Comparison of ENCODE assay signal across 8 mouse cellular contexts in the genomic region with DNA sequence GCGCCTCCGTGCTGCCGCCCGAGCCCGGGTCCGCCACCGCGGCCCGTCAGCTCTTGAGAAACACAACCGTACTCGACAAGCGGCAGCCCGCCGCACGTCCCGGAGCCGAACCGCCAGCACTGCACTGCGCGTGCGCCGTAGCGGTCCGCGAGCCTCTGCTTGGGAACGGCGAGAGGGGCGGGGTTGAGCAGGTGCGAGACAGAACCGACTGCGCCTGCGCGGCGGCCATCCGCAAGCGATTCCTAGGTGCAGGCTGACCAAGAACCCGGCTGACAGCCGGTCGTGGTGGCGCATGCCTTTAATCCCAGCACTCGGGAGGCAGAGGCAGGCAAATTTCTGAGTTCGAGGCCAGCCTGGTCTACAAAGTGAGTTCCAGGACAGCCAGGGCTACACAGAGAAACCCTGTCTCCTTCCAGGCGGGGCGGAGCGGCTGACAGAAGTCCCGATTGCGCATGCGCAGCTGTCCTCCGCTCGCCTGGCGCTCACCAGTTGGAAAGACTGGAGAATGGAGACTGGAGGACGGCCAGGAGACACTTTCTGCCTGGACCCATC. TPM values are rescaled to one million over a fixed set of nuclear protein-coding genes. Genes with fewer than 3 reads are reported as not detected.
DNase-seq lines count a peak whose midpoint lies in the region; ATAC-seq and TF ChIP-seq lines count a peak whose summit lies in the region.

A gene (minus strand): TSS at position 126 of the 552 bp plus-strand sequence.

- peak; percentile 91 for DNase-seq in c-Kit-positive CD71-positive TER-119-positive erythroid progenitor cells, embryonic 14.5 days (ENCODE audit: low spot score)
- peak; percentile 96 for DNase-seq in heart, postnatal 0 days (ENCODE audit: low spot score)
- peak; percentile 98 to 99 for DNase-seq in kidney, postnatal 4 days

- H3K9me3 ChIP-seq in E14TG2a.4 (ENCODE audit: low read length): peaks cover 5% of the 10 kb centered on the region; the same call in 1 of the 2 replicates
- H3K9me3 ChIP-seq in forebrain, embryonic 12.5 days: no peaks in the 10 kb centered on the region
- no peaks in the 10 kb centered on the region for H3K9me3 ChIP-seq in heart, postnatal 0 days (replicated peaks; ENCODE audit: control insufficient read depth, low read length)
- H3K9me3 ChIP-seq in liver, embryonic 16.5 days (replicated peaks; ENCODE audit: control insufficient read depth, low read length): no peaks in the 10 kb centered on the region
- no peaks in the 10 kb centered on the region for H3K9me3 ChIP-seq in neural tube, embryonic 13.5 days

- no peak for TF ChIP-seq EP300 in heart, postnatal 0 days (IDR thresholded peaks at IDR 0.05; ENCODE audit: low read depth)

- peak within 1 kb of the TSS; percentile 85 for H3K4me3 ChIP-seq in E14TG2a.4 (replicated peaks; ENCODE audit: low read length)
- peak within 1 kb of the TSS; percentile 87 for H3K4me3 ChIP-seq in forebrain, embryonic 12.5 days (replicated peaks)
- H3K4me3 ChIP-seq in heart, postnatal 0 days (ENCODE audit: low read depth, low read length): peak within 1 kb of the TSS; percentile 90
- peak within 1 kb of the TSS; percentile 92 for H3K4me3 ChIP-seq in liver, embryonic 16.5 days (ENCODE audit: low read depth, low read length)
- H3K4me3 ChIP-seq in neural tube, embryonic 13.5 days: peak within 1 kb of the TSS; percentile 90
- H3K4me3 ChIP-seq in testis, adult 2 months (ENCODE audit: control insufficient read depth, low read depth, low read length): peak within 1 kb of the TSS; percentile 95

- peak; percentile 95 for ATAC-seq in forebrain, embryonic 12.5 days (ENCODE audit: low FRiP score)
- peak; percentile 96 for ATAC-seq in heart, postnatal 0 days (ENCODE audit: insufficient read depth, low read depth)
- peak; percentile 93 for ATAC-seq in liver, embryonic 16.5 days (ENCODE audit: low read depth)
- ATAC-seq in neural tube, embryonic 13.5 days (ENCODE audit: low read depth): peak; percentile 93

- peaks cover 51% of the 10 kb centered on the region for H3K27me3 ChIP-seq in E14TG2a.4 (ENCODE audit: insufficient read depth, low read length)
- peaks cover 4% of the 10 kb centered on the region; the same call in 1 of the 2 replicates for H3K27me3 ChIP-seq in forebrain, embryonic 12.5 days
- no peaks in the 10 kb centered on the region for H3K27me3 ChIP-seq in heart, postnatal 0 days (ENCODE audit: control insufficient read depth, insufficient read depth, low read length)
- no peaks in the 10 kb centered on the region for H3K27me3 ChIP-seq in liver, embryonic 16.5 days (ENCODE audit: control insufficient read depth, insufficient read depth, low read depth, low read length)
- no peaks in the 10 kb centered on the region for H3K27me3 ChIP-seq in neural tube, embryonic 13.5 days
- H3K27me3 ChIP-seq in testis, adult 2 months (ENCODE audit: control insufficient read depth, insufficient read depth, low read length): no peaks in the 10 kb centered on the region

- peaks cover 14% of the 10 kb centered on the region for H3K4me1 ChIP-seq in E14TG2a.4 (replicated peaks; ENCODE audit: low read depth, low read length)
- peaks cover 21% of the 10 kb centered on the region for H3K4me1 ChIP-seq in forebrain, embryonic 12.5 days
- peaks cover 16% of the 10 kb centered on the region; the same call in 1 of the 2 replicates for H3K4me1 ChIP-seq in heart, postnatal 0 days (ENCODE audit: control insufficient read depth, insufficient read depth)
- peaks cover 7% of the 10 kb centered on the region; the same call in 1 of the 2 replicates for H3K4me1 ChIP-seq in liver, embryonic 16.5 days (ENCODE audit: control insufficient read depth, low read depth, low read length)
- peaks cover 24% of the 10 kb centered on the region for H3K4me1 ChIP-seq in neural tube, embryonic 13.5 days (replicated peaks)
- peaks cover 9% of the 10 kb centered on the region for H3K4me1 ChIP-seq in testis, adult 2 months (ENCODE audit: control insufficient read depth, insufficient read depth, low read length)

- under 1% methylated on average over 44 of the region's 52 CpGs for WGBS in forebrain, embryonic 12.5 days
- WGBS in heart, postnatal 0 days: under 1% methylated on average over 52 of the region's 52 CpGs
- WGBS in liver, embryonic 16.5 days (ENCODE audit: insufficient replicate concordance): under 1% methylated on average over 52 of the region's 52 CpGs
- WGBS in neural tube, embryonic 13.5 days: 1% methylated on average over 52 of the region's 52 CpGs

- H3K36me3 ChIP-seq in E14TG2a.4 (ENCODE audit: insufficient read depth, low read length): peaks cover 10% of the 10 kb centered on the region
- peaks cover 20% of the 10 kb centered on the region for H3K36me3 ChIP-seq in forebrain, embryonic 12.5 days (replicated peaks)
- H3K36me3 ChIP-seq in heart, postnatal 0 days (replicated peaks; ENCODE audit: control insufficient read depth, insufficient read depth, low read length): peaks cover 18% of the 10 kb centered on the region
- H3K36me3 ChIP-seq in liver, embryonic 16.5 days (ENCODE audit: control insufficient read depth, insufficient read depth): peaks cover 6% of the 10 kb centered on the region; the same call in 1 of the 2 replicates
- peaks cover 22% of the 10 kb centered on the region for H3K36me3 ChIP-seq in neural tube, embryonic 13.5 days
- peaks cover 2% of the 10 kb centered on the region for H3K36me3 ChIP-seq in testis, adult 2 months (ENCODE audit: control insufficient read depth, insufficient read depth, low read length)

- peak within 1 kb of the TSS; percentile 92 for H3K4me2 ChIP-seq in forebrain, embryonic 12.5 days
- peak within 1 kb of the TSS; percentile 93 for H3K4me2 ChIP-seq in heart, postnatal 0 days (ENCODE audit: low read depth, low read length)
- peak within 1 kb of the TSS; percentile 98 for H3K4me2 ChIP-seq in liver, embryonic 16.5 days (ENCODE audit: low read depth, low read length)
- peak within 1 kb of the TSS; percentile 96 for H3K4me2 ChIP-seq in neural tube, embryonic 13.5 days

- TF ChIP-seq CTCF in E14TG2a.4 (conservative IDR thresholded peaks at IDR 0.05; ENCODE audit: low read length): no peak
- TF ChIP-seq CTCF in heart, postnatal 0 days (IDR thresholded peaks at IDR 0.05; ENCODE audit: low read depth): no peak
- TF ChIP-seq CTCF in testis, adult 2 months (IDR thresholded peaks at IDR 0.05; ENCODE audit: control insufficient read depth, insufficient read depth, insufficient replicate concordance, low read depth, low read length): 0 out of 2 replicates have a peak, but pooled peaks have one; percentile 10

- peak; percentile 91 for TF ChIP-seq POLR2A in testis, adult 2 months (IDR thresholded peaks at IDR 0.05; ENCODE audit: control insufficient read depth, low read depth, low read length)

- peak within 1 kb of the TSS; percentile 95 for H3K27ac ChIP-seq in forebrain, embryonic 12.5 days
- H3K27ac ChIP-seq in heart, postnatal 0 days (ENCODE audit: low read depth): peak within 1 kb of the TSS; percentile 96
- peak within 1 kb of the TSS; percentile 88 for H3K27ac ChIP-seq in liver, embryonic 16.5 days (ENCODE audit: low read length)
- H3K27ac ChIP-seq in neural tube, embryonic 13.5 days (replicated peaks): peak within 1 kb of the TSS; percentile 96
- peak within 1 kb of the TSS; percentile 99 for H3K27ac ChIP-seq in testis, adult 2 months (ENCODE audit: control insufficient read depth, insufficient read depth, low read depth, low read length)

- peak within 1 kb of the TSS; percentile 93 for H3K9ac ChIP-seq in forebrain, embryonic 12.5 days
- H3K9ac ChIP-seq in heart, postnatal 0 days (replicated peaks; ENCODE audit: low read depth, low read length): peak within 1 kb of the TSS; percentile 91
- peak within 1 kb of the TSS; percentile 97 for H3K9ac ChIP-seq in liver, embryonic 16.5 days (ENCODE audit: low read depth, low read length)
- H3K9ac ChIP-seq in neural tube, embryonic 13.5 days: peak within 1 kb of the TSS; percentile 97

RNA-seq across cellular contexts. Expression of the gene that starts here (rescaled TPM):
- 56.8 and 65.6 TPM in 2 replicates for polyA plus RNA-seq in forebrain, embryonic 12.5 days (2016; fragmentation: Nextera tagmentation; extraction: Ambion mirVana)
- 10.4 and 14.5 TPM in 2 replicates for total RNA-seq in heart, postnatal 0 days (2014; rRNA removed; ENCODE audit: low replicate concordance)
- 21.2 and 22.1 TPM in 2 replicates for polyA plus RNA-seq in heart, postnatal 0 days (2015; fragmentation: Nextera tagmentation; extraction: Ambion mirVana)
- polyA plus RNA-seq in liver, embryonic 16.5 days (2015; fragmentation: Nextera tagmentation; extraction: Ambion mirVana): 12.4 and 12.8 TPM in 2 replicates
- 40.3 and 41.5 TPM in 2 replicates for polyA plus RNA-seq in neural tube, embryonic 13.5 days (2015; fragmentation: Nextera tagmentation; extraction: Ambion mirVana)
- polyA plus RNA-seq in testis, adult 2 months (2012; rRNA removed): 20.8 and 23.1 TPM in 2 replicates

Comparison
In these comparisons a context has a peak if more than half of its experiments do, and no peak if none do; other contexts are left out.
1. Peak in every context shown above with its lines: DNase-seq, ATAC-seq, H3K4me3 ChIP-seq and H3K27ac ChIP-seq.